ENCODE assay signal across 9 mouse cellular contexts in genomic region chr17:31877181-31877581, GRCm38 (mm10). TPM values are rescaled to one million over a fixed set of nuclear protein-coding genes. Genes with fewer than 3 reads are reported as not detected.
DNase-seq lines count a peak whose midpoint lies in the region; ATAC-seq and TF ChIP-seq lines count a peak whose summit lies in the region.
"Had no signal": no experiment of that assay in that cellular context is flagged by ENCODE, and none has a peak within 500 bp of the region (broad histone marks: within the 10 kb centered on the region; RNA-seq: fewer than 3 reads in every experiment).

No protein-coding gene starts in this region.

- no peak overlapping the region; the same call in 1 of the 2 replicates for H3K9ac ChIP-seq in heart, embryonic 11.5 days (ENCODE audit: low read depth, low read length)
- H3K9ac ChIP-seq in lung, postnatal 0 days (replicated peaks; ENCODE audit: low read depth), result no peak overlapping the region
- H3K9ac ChIP-seq in hindbrain, embryonic 13.5 days, result 0 out of 2 replicates have a peak overlapping the region, but pooled peaks have one; percentile 5

- no peaks in the 10 kb centered on the region for H3K36me3 ChIP-seq in heart, embryonic 11.5 days (ENCODE audit: control insufficient read depth, insufficient read depth, low read length)
- no peaks in the 10 kb centered on the region for H3K36me3 ChIP-seq in lung, postnatal 0 days (ENCODE audit: insufficient read depth, low read length)
- no peaks in the 10 kb centered on the region for H3K36me3 ChIP-seq in hindbrain, embryonic 13.5 days
- H3K36me3 ChIP-seq in kidney, adult 2 months (ENCODE audit: control insufficient read depth, insufficient read depth, low read length), result no peaks in the 10 kb centered on the region

- H3K27ac ChIP-seq in heart, embryonic 11.5 days (ENCODE audit: low read depth, low read length), result 0 out of 2 replicates have a peak overlapping the region, but pooled peaks have one; percentile 10
- H3K27ac ChIP-seq in lung, postnatal 0 days (ENCODE audit: low read length), result peak overlapping the region; percentile 6; the same call in 1 of the 2 replicates
- H3K27ac ChIP-seq in bone marrow, adult 2 months (ENCODE audit: control insufficient read depth, insufficient read depth, low read depth, low read length, poor library complexity), result peak overlapping the region; percentile 54; the same call in 1 of the 2 replicates
- H3K27ac ChIP-seq in hindbrain, embryonic 13.5 days, result peak overlapping the region; percentile 62; the same call in 1 of the 2 replicates
- H3K27ac ChIP-seq in kidney, adult 2 months (ENCODE audit: insufficient read depth, low read depth, low read length), result no peak overlapping the region

- no peak for DNase-seq in heart, postnatal 4 days
- no peak for DNase-seq in lung, postnatal 0 days (ENCODE audit: low spot score)
- DNase-seq in lung, postnatal 36 days, result no peak
- no peak for DNase-seq in kidney, adult 2 months
- DNase-seq: adrenal gland, postnatal 36 days had no signal

- no peaks in the 10 kb centered on the region for H3K9me3 ChIP-seq in heart, embryonic 11.5 days (replicated peaks; ENCODE audit: control insufficient read depth, low read length)
- no peaks in the 10 kb centered on the region for H3K9me3 ChIP-seq in lung, postnatal 0 days (ENCODE audit: low read length)
- H3K9me3 ChIP-seq in hindbrain, embryonic 13.5 days, result no peaks in the 10 kb centered on the region

- TF ChIP-seq CTCF in lung, postnatal 0 days (IDR thresholded peaks at IDR 0.05), result no peak
- TF ChIP-seq CTCF in bone marrow, adult 2 months (IDR thresholded peaks at IDR 0.05; ENCODE audit: control insufficient read depth, insufficient read depth, low read length), result no peak
- TF ChIP-seq CTCF in kidney, adult 2 months (conservative IDR thresholded peaks at IDR 0.05; ENCODE audit: insufficient read depth, insufficient read length, low read depth, low read length), result no peak

- no peak overlapping the region for H3K4me2 ChIP-seq in heart, embryonic 11.5 days
- H3K4me2 ChIP-seq in lung, postnatal 0 days (replicated peaks; ENCODE audit: low read depth, low read length), result no peak overlapping the region
- H3K4me2 ChIP-seq in hindbrain, embryonic 13.5 days, result no peak overlapping the region

- H3K27me3 ChIP-seq in heart, embryonic 11.5 days (ENCODE audit: control insufficient read depth, insufficient read depth, low read length), result no peaks in the 10 kb centered on the region
- H3K27me3 ChIP-seq in lung, postnatal 0 days (replicated peaks; ENCODE audit: insufficient read depth, low read length), result no peaks in the 10 kb centered on the region
- H3K27me3 ChIP-seq in hindbrain, embryonic 13.5 days, result no peaks in the 10 kb centered on the region
- H3K27me3 ChIP-seq in kidney, adult 2 months (replicated peaks; ENCODE audit: control insufficient read depth, insufficient read depth, low read length), result no peaks in the 10 kb centered on the region

- no peak for TF ChIP-seq POLR2A in bone marrow, adult 2 months (IDR thresholded peaks at IDR 0.05; ENCODE audit: borderline replicate concordance, control insufficient read depth, low read depth, low read length)
- no peak for TF ChIP-seq POLR2A in kidney, adult 2 months (IDR thresholded peaks at IDR 0.05; ENCODE audit: low read depth, low read length)

- no peak for TF ChIP-seq EP300 in lung, postnatal 0 days (IDR thresholded peaks at IDR 0.05)

- no peak for ATAC-seq in heart, embryonic 11.5 days (replicated peaks; ENCODE audit: insufficient number of reproducible peaks, low FRiP score, low TSS enrichment)
- no peak for ATAC-seq in lung, postnatal 0 days
- ATAC-seq in hindbrain, embryonic 13.5 days (ENCODE audit: low FRiP score), result no peak
- no peak for ATAC-seq in cerebellum, adult (ENCODE audit: insufficient number of reproducible peaks, low FRiP score, low TSS enrichment)

- peaks cover 19% of the 10 kb centered on the region for H3K4me1 ChIP-seq in heart, embryonic 11.5 days (ENCODE audit: control insufficient read depth, insufficient read depth, low read length)
- H3K4me1 ChIP-seq in lung, postnatal 0 days (ENCODE audit: insufficient read depth, low read depth, low read length), result peaks cover 9% of the 10 kb centered on the region
- H3K4me1 ChIP-seq in bone marrow, adult 2 months (ENCODE audit: control insufficient read depth, insufficient read depth, low read length), result peaks cover 12% of the 10 kb centered on the region
- H3K4me1 ChIP-seq in hindbrain, embryonic 13.5 days (replicated peaks), result peaks cover 31% of the 10 kb centered on the region
- 0 out of 2 replicates have a peak, but pooled peaks cover 4% of the 10 kb centered on the region for H3K4me1 ChIP-seq in kidney, adult 2 months (ENCODE audit: control insufficient read depth, insufficient read depth, low read length)

- 75% methylated on average over 4 of the region's 4 CpGs for WGBS in heart, embryonic 11.5 days (ENCODE audit: insufficient replicate concordance)
- 87% methylated on average over 4 of the region's 4 CpGs for WGBS in lung, postnatal 0 days
- WGBS in bone marrow, adult 2 months, result 67% methylated on average over 4 of the region's 4 CpGs
- WGBS in hindbrain, embryonic 13.5 days, result 52% methylated on average over 4 of the region's 4 CpGs
- WGBS in kidney, adult 2 months, result 71% methylated on average over 4 of the region's 4 CpGs

- no peak overlapping the region for H3K4me3 ChIP-seq in heart, embryonic 11.5 days (ENCODE audit: low read depth, low read length)
- no peak overlapping the region for H3K4me3 ChIP-seq in lung, postnatal 0 days (ENCODE audit: low read depth, low read length)
- no peak overlapping the region for H3K4me3 ChIP-seq in bone marrow, adult 2 months (replicated peaks; ENCODE audit: control insufficient read depth, low read depth, low read length)
- no peak overlapping the region for H3K4me3 ChIP-seq in hindbrain, embryonic 13.5 days
- no peak overlapping the region for H3K4me3 ChIP-seq in kidney, adult 2 months (ENCODE audit: insufficient read depth, low read depth, low read length)

RNA-seq across cellular contexts. Expression of gene Sik1, which starts 21.6 kb away (rescaled TPM):
- polyA plus RNA-seq in heart, embryonic 11.5 days (2014; fragmentation: Nextera tagmentation; extraction: Ambion mirVana), result 21.7 and 24.3 TPM in 2 replicates
- 10 to 100 TPM; 74.3 to 79.7 TPM for total RNA-seq in heart, postnatal 4 days (2021)
- polyA plus RNA-seq in lung, postnatal 0 days (2015; fragmentation: Nextera tagmentation; extraction: Ambion mirVana), result 29.5 and 35.9 TPM in 2 replicates
- polyA plus RNA-seq in bone marrow, adult 2 months (2011; ENCODE audit: insufficient read depth, insufficient read length, low replicate concordance, missing spikeins), result 24.1 and 42.9 TPM in 2 replicates
- polyA plus RNA-seq in hindbrain, embryonic 13.5 days (2015; fragmentation: Nextera tagmentation; extraction: Ambion mirVana), result 20.1 and 23.4 TPM in 2 replicates
- polyA plus RNA-seq in kidney, adult 2 months (2012; rRNA removed), result 35.5 and 57.6 TPM in 2 replicates
